Comparison of ENCODE assay signal across 2 mouse cellular contexts in the genomic region with DNA sequence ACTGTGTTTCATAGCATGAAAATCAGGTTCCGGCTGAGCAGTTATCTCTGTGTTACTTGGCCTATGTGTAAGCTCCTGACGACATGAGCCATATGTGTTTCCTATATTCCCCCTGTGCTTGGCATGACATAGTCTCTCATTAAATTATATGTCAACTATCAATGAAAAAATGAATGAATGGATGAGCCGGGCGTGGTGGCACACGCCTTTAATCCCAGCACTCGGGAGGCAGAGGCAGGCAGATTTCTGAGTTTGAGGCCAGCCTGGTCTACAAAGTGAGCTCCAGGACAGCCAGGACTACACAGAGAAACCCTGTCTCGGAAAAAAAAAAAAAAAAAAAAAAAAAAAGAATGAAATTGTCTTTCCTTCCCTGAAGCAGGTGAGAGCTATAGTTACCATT.
DNase-seq lines count a peak whose midpoint lies in the region.

No protein-coding gene starts in this region.

- DNase-seq in heart, adult 11 months: peak; percentile 94
- peak; percentile 38 for DNase-seq in testis, postnatal 10 days (ENCODE audit: low spot score)
